ENCODE assay signal across 25 mouse cellular contexts in the genomic region with DNA sequence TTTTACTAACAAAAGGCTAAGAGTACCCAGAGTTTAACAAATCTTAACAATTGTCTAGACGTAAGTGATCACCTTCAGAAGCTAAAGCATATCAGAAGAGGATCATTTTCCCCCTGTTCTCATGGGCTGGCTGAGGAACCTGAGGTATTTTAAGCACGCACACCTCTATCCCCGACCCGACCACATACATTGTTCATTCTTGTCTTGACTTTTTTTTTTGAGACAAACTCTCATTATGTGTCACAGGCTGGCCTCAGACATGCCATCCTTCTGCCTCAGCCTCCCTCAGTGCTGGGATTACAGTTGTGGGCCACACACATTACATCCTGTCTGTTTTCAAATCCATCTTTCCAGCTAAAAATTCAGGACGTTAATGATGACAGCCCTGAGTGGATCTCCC.
"Had no signal": no experiment of that assay in that cellular context is flagged by ENCODE, and none has a peak within 500 bp of the region (broad histone marks: within the 10 kb centered on the region; RNA-seq: fewer than 3 reads in every experiment).

No protein-coding gene starts in this region.

- H3K27me3 ChIP-seq: embryonic facial prominence, embryonic 12.5 days; embryonic facial prominence, embryonic 13.5 days; embryonic facial prominence, embryonic 15.5 days; forebrain, embryonic 12.5 days; forebrain, embryonic 13.5 days had no signal

- H3K4me2 ChIP-seq: embryonic facial prominence, embryonic 12.5 days; embryonic facial prominence, embryonic 13.5 days; embryonic facial prominence, embryonic 15.5 days; forebrain, embryonic 12.5 days; forebrain, embryonic 13.5 days; forebrain, embryonic 15.5 days had no signal

- H3K36me3 ChIP-seq: embryonic facial prominence, embryonic 10.5 days; embryonic facial prominence, embryonic 12.5 days; embryonic facial prominence, embryonic 13.5 days; embryonic facial prominence, embryonic 15.5 days; forebrain, embryonic 10.5 days; forebrain, embryonic 12.5 days; forebrain, embryonic 15.5 days had no signal

- H3K4me1 ChIP-seq: embryonic facial prominence, embryonic 12.5 days; embryonic facial prominence, embryonic 13.5 days; forebrain, embryonic 12.5 days; forebrain, embryonic 13.5 days; forebrain, embryonic 15.5 days had no signal

- H3K4me3 ChIP-seq: embryonic facial prominence, embryonic 10.5 days; embryonic facial prominence, embryonic 12.5 days; embryonic facial prominence, embryonic 13.5 days; embryonic facial prominence, embryonic 15.5 days; erythroblast, embryonic 14.5 days; forebrain, embryonic 10.5 days; forebrain, embryonic 12.5 days; forebrain, embryonic 13.5 days; forebrain, embryonic 15.5 days; gastrocnemius, adult 2 months; heart, adult 2 months had no signal

- H3K27ac ChIP-seq: embryonic facial prominence, embryonic 10.5 days; embryonic facial prominence, embryonic 12.5 days; embryonic facial prominence, embryonic 13.5 days; embryonic facial prominence, embryonic 15.5 days; forebrain, embryonic 10.5 days; forebrain, embryonic 12.5 days; forebrain, embryonic 13.5 days; forebrain, embryonic 15.5 days; gastrocnemius, adult 2 months; heart, adult 2 months had no signal

- DNase-seq: cerebellum, adult 9-10 months; cerebellum, adult 9-11 months; cerebellum, postnatal 10 days; cerebellum, postnatal 14 days; cerebellum, postnatal 25 days; cerebellum, postnatal 36 days; embryo, embryonic 11 days; forebrain, postnatal 0 days; gastrocnemius, adult 2 months; gastrocnemius, postnatal 10 days; gastrocnemius, postnatal 14 days; gastrocnemius, postnatal 25 days; gastrocnemius, postnatal 36 days; heart, adult 11 months; heart, adult 18-20 months; heart, adult 2 months had no signal

- H3K9ac ChIP-seq: embryonic facial prominence, embryonic 12.5 days; embryonic facial prominence, embryonic 13.5 days; embryonic facial prominence, embryonic 15.5 days; forebrain, embryonic 12.5 days; forebrain, embryonic 13.5 days; forebrain, embryonic 15.5 days; forebrain, postnatal 0 days had no signal

- H3K9me3 ChIP-seq: embryonic facial prominence, embryonic 10.5 days; embryonic facial prominence, embryonic 12.5 days; embryonic facial prominence, embryonic 13.5 days; embryonic facial prominence, embryonic 15.5 days; forebrain, embryonic 10.5 days; forebrain, embryonic 12.5 days; forebrain, embryonic 13.5 days; forebrain, embryonic 15.5 days had no signal
